Mouse (Mus musculus) embryonic facial prominence, embryonic 13.5 days (tissue): Measurements from ENCODE around the gene Gm43720. TPM values are rescaled to one million over a fixed set of nuclear protein-coding genes. Genes with fewer than 3 reads are reported as not detected.

Source experiments
- ATAC-seq: fragments of 200-750 bp; cut with Nextera tagmentation; 2 replicates; pipeline ENCODE4 v1.8.0; 2017; ENCODE audit warnings: low read depth; ENCODE audit not compliant: insufficient number of reproducible peaks, insufficient read depth, low FRiP score, low TSS enrichment
- H3K27ac ChIP-seq: fragments of 300-500 bp; sonication (generic); 2 replicates; pipeline ENCODE4 v1.5.1; 2015; ENCODE audit warnings: moderate library complexity, mild to moderate bottlenecking, inconsistent platforms
- H3K27me3 ChIP-seq: fragments of 300-500 bp; sonication (generic); 2 replicates; pipeline ENCODE4 v1.6.1; 2015; ENCODE audit warnings: mild to moderate bottlenecking, inconsistent platforms
- H3K36me3 ChIP-seq: fragments of 300-500 bp; sonication (generic); 2 replicates; pipeline ENCODE4 v1.6.1; 2015; ENCODE audit warnings: mild to moderate bottlenecking, inconsistent platforms
- H3K4me1 ChIP-seq: fragments of 300-500 bp; sonication (generic); 2 replicates; pipeline ENCODE4 v1.6.1; 2015; ENCODE audit warnings: inconsistent platforms
- H3K4me2 ChIP-seq: fragments of 300-500 bp; sonication (generic); 2 replicates; pipeline ENCODE4 v1.6.1; 2015; ENCODE audit warnings: moderate library complexity, mild to moderate bottlenecking, inconsistent platforms
- H3K4me3 ChIP-seq: fragments of 300-500 bp; sonication (generic); 2 replicates; pipeline ENCODE4 v1.5.1; 2015; ENCODE audit warnings: mild to moderate bottlenecking, inconsistent platforms
- H3K9ac ChIP-seq: fragments of 300-500 bp; sonication (generic); 2 replicates; pipeline ENCODE4 v1.6.1; 2015; ENCODE audit warnings: mild to moderate bottlenecking, inconsistent platforms
- H3K9me3 ChIP-seq: fragments of 300-500 bp; sonication (generic); 2 replicates; pipeline ENCODE4 v1.6.1; 2016; ENCODE audit warnings: inconsistent platforms
- WGBS: fragments of 180-500 bp; shearing (Covaris S2); methylation state at CpG from one replicate; pipeline ENCODE4 v1.1.7; 2015; ENCODE audit warnings: mixed read lengths; 5-methylcytosine and 5-hydroxymethylcytosine counted together
- polyA plus RNA-seq: library from polyadenylated mRNA; unstranded; fragments of >200 nt; fragmentation: Nextera tagmentation; extraction: Ambion mirVana; gene quantifications from 2 replicates; pipeline ENCODE4 v1.2.1, GENCODE M21; 2015

Gene Gm43720
- polyA plus RNA-seq, 1 experiment from 2014 or later: 0.24 TPM

- Histone ChIP-seq H3K4me2 (peak overlapping the region; percentile 58), H3K4me1 (peaks cover 70% of the 10 kb centered on the region), H3K36me3 (peaks cover 37% of the 10 kb centered on the region), H3K4me3 (peak overlapping the region; percentile 28), H3K27ac (peak overlapping the region; percentile 39; the same call in 1 of the 2 replicates), H3K27me3 (peaks cover 5% of the 10 kb centered on the region), H3K9me3 (peaks cover 1% of the 10 kb centered on the region; the same call in 1 of the 2 replicates), H3K9ac (peak overlapping the region; percentile 63)
- ATAC-seq: no peak
- WGBS: 14% methylated on average over 41 of the region's 41 CpGs
These were observed 4.3 kb downstream of the Gm43720 start for GRCm38 (mm10) chr5:138275216-138276050.

- no peak for ATAC-seq
- 51% methylated on average over 7 of the region's 8 CpGs for WGBS
- Histone ChIP-seq H3K9me3 (no peaks in the 10 kb centered on the region), H3K36me3 (peaks cover 37% of the 10 kb centered on the region), H3K27ac (no peak overlapping the region), H3K4me2 (0 out of 2 replicates have a peak overlapping the region, but pooled peaks have one; percentile 12), H3K9ac (no peak overlapping the region), H3K27me3 (peaks cover 5% of the 10 kb centered on the region), H3K4me3 (no peak overlapping the region), H3K4me1 (peaks cover 67% of the 10 kb centered on the region)
These were observed 5.6 kb downstream of the Gm43720 start for GRCm38 (mm10) chr5:138274186-138274585.

GRCm38 (mm10) chr5:138272409-138272923, 7.3 kb downstream of the Gm43720 start, which contains the start of gene Gal3st4:
TSS of gene Gal3st4 (minus strand) at chr5:138272840.
- H3K9ac ChIP-seq: peak within 1 kb of the TSS; percentile 64
- 3% methylated on average over 12 of the region's 12 CpGs for WGBS
- H3K36me3 ChIP-seq: peaks cover 28% of the 10 kb centered on the region
- peaks cover 5% of the 10 kb centered on the region for H3K27me3 ChIP-seq
- peak within 1 kb of the TSS; percentile 54 for H3K4me2 ChIP-seq
- peaks cover 49% of the 10 kb centered on the region for H3K4me1 ChIP-seq
- peak within 1 kb of the TSS; percentile 28 for H3K4me3 ChIP-seq
- no peaks in the 10 kb centered on the region for H3K9me3 ChIP-seq
- no peak for ATAC-seq
- H3K27ac ChIP-seq: peak within 1 kb of the TSS; percentile 51

- Histone ChIP-seq H3K4me3 (no peak overlapping the region), H3K4me1 (peaks cover 37% of the 10 kb centered on the region), H3K9me3 (no peaks in the 10 kb centered on the region), H3K27ac (no peak overlapping the region), H3K36me3 (peaks cover 26% of the 10 kb centered on the region), H3K9ac (no peak overlapping the region), H3K4me2 (no peak overlapping the region), H3K27me3 (peaks cover 5% of the 10 kb centered on the region)
- WGBS: 43% methylated on average over 3 of the region's 3 CpGs
- no peak for ATAC-seq
These were observed 8.5 kb downstream of the Gm43720 start for GRCm38 (mm10) chr5:138271232-138271631.

GRCm38 (mm10) chr5:138268980-138269379, 10.8 kb downstream of the Gm43720 start:
- no peak overlapping the region for H3K27ac ChIP-seq
- WGBS: 88% methylated on average over 4 of the region's 4 CpGs
- H3K4me3 ChIP-seq: no peak overlapping the region
- ATAC-seq: no peak
- H3K9ac ChIP-seq: no peak overlapping the region
- H3K36me3 ChIP-seq: peaks cover 17% of the 10 kb centered on the region
- H3K4me2 ChIP-seq: no peak overlapping the region
- peaks cover 35% of the 10 kb centered on the region for H3K4me1 ChIP-seq
- H3K9me3 ChIP-seq: no peaks in the 10 kb centered on the region
- H3K27me3 ChIP-seq: peaks cover 5% of the 10 kb centered on the region

- Histone ChIP-seq H3K4me2 (no peak overlapping the region), H3K27me3 (peaks cover 5% of the 10 kb centered on the region), H3K27ac (no peak overlapping the region), H3K9ac (no peak overlapping the region), H3K4me3 (no peak overlapping the region), H3K36me3 (peaks cover 19% of the 10 kb centered on the region), H3K4me1 (peaks cover 33% of the 10 kb centered on the region), H3K9me3 (no peaks in the 10 kb centered on the region)
- no peak for ATAC-seq
- WGBS: 84% methylated on average over 3 of the region's 3 CpGs
These were observed 12.6 kb downstream of the Gm43720 start for GRCm38 (mm10) chr5:138267114-138267513.

GRCm38 (mm10) chr5:138265712-138266111, 14.0 kb downstream of the Gm43720 start:
- no peak for ATAC-seq
- Histone ChIP-seq H3K9me3 (no peaks in the 10 kb centered on the region), H3K4me1 (peaks cover 24% of the 10 kb centered on the region), H3K27ac (no peak overlapping the region), H3K4me2 (no peak overlapping the region), H3K36me3 (peaks cover 33% of the 10 kb centered on the region), H3K9ac (no peak overlapping the region), H3K4me3 (no peak overlapping the region), H3K27me3 (no peaks in the 10 kb centered on the region)
- WGBS: 92% methylated on average over 4 of the region's 4 CpGs

GRCm38 (mm10) chr5:138264207-138264578, 15.6 kb downstream of the Gm43720 start:
- ATAC-seq: no peak
- Histone ChIP-seq H3K4me3 (peak overlapping the region; percentile 88), H3K27me3 (no peaks in the 10 kb centered on the region), H3K36me3 (peaks cover 48% of the 10 kb centered on the region), H3K4me2 (peak overlapping the region; percentile 95), H3K9ac (peak overlapping the region; percentile 92), H3K9me3 (no peaks in the 10 kb centered on the region), H3K27ac (peak overlapping the region; percentile 76), H3K4me1 (peaks cover 29% of the 10 kb centered on the region)
- WGBS: 10% methylated on average over 6 of the region's 6 CpGs

- Histone ChIP-seq H3K4me3 (peak within 1 kb of the TSS; percentile 88), H3K36me3 (peaks cover 55% of the 10 kb centered on the region), H3K27me3 (no peaks in the 10 kb centered on the region), H3K27ac (peak within 1 kb of the TSS; percentile 76), H3K9ac (peak within 1 kb of the TSS; percentile 92), H3K9me3 (no peaks in the 10 kb centered on the region), H3K4me2 (peak within 1 kb of the TSS; percentile 95), H3K4me1 (peaks cover 29% of the 10 kb centered on the region)
- peak; percentile 73; the same call in 1 of the 2 replicates for ATAC-seq
- under 1% methylated on average over 65 of the region's 71 CpGs for WGBS
These were observed 16.2 kb downstream of the Gm43720 start, which contains the start of gene BC037034 for GRCm38 (mm10) chr5:138263260-138264206. TSS of gene BC037034 (minus strand) at chr5:138264033.

GRCm38 (mm10) chr5:138262582-138263240, 17.0 kb downstream of the Gm43720 start:
- Histone ChIP-seq H3K36me3 (peaks cover 57% of the 10 kb centered on the region), H3K4me1 (peaks cover 29% of the 10 kb centered on the region), H3K4me2 (peak overlapping the region; percentile 95), H3K4me3 (peak overlapping the region; percentile 88), H3K27me3 (no peaks in the 10 kb centered on the region), H3K27ac (no peak overlapping the region), H3K9ac (peak overlapping the region; percentile 92), H3K9me3 (no peaks in the 10 kb centered on the region)
- 65% methylated on average over 18 of the region's 18 CpGs for WGBS
- ATAC-seq: no peak
